Mouse (Mus musculus) gastrocnemius, adult 18-20 months (tissue): Measurements from ENCODE around the gene Mst1r. TPM values are rescaled to one million over a fixed set of nuclear protein-coding genes. Genes with fewer than 3 reads are reported as not detected.
A peak's percentile ranks its signal among the peaks of the same experiment; 100 is the strongest.

Source experiments
- DNase-seq: peaks from one replicate; pipeline ENCODE4 v3.0.0; 2021; ENCODE audit warnings: low spot score
- long read RNA-seq, 2 experiments: library from polyadenylated mRNA; stranded (forward); transcript quantifications; one replicate each; pipeline ENCODE4 v2.0.0; 2021
- total RNA-seq, 2 experiments: library from RNA; stranded (reverse); gene quantifications; 2 replicates each; pipeline ENCODE4 v1.2.3; 2021

Gene Mst1r
- under 1 TPM; 0.39 to 0.52 TPM for total RNA-seq
- long read RNA-seq, experiment 1, partial matches to known transcripts = 0 of 1 reads
- long read RNA-seq, experiment 1, other reads (novel, unspliced or antisense) = 1 of 1 reads
- long read RNA-seq, experiment 2 = 0 reads

- peak; percentile 79 for DNase-seq
These were observed at the start of gene Mst1r for GRCm38 (mm10) chr9:107906252-107906966. Gene Mst1r (plus strand): TSS chr9:107906873.

GRCm38 (mm10) chr9:107858343-107858742 lies 48.3 kb upstream of the Mst1r start:
- no peak for DNase-seq

GRCm38 (mm10) chr9:107864493-107864892 lies 42.2 kb upstream of the Mst1r start:
- no peak for DNase-seq

- DNase-seq = no peak
These were observed 40.6 kb upstream of the Mst1r start for GRCm38 (mm10) chr9:107866081-107866480.

- DNase-seq = peak; percentile 95
These were observed 34.1 kb upstream of the Mst1r start for GRCm38 (mm10) chr9:107872350-107873098.

GRCm38 (mm10) chr9:107873137-107873536 lies 33.5 kb upstream of the Mst1r start, which contains the start of gene Rbm6:
Gene Rbm6 (minus strand): TSS chr9:107873237.
- DNase-seq = no peak

GRCm38 (mm10) chr9:107880411-107880810 lies 26.3 kb upstream of the Mst1r start:
- DNase-seq = no peak

- peak; percentile 91 for DNase-seq
These were observed 18.8 kb upstream of the Mst1r start, which contains the start of gene Mon1a for GRCm38 (mm10) chr9:107887804-107888266. Gene Mon1a (plus strand): TSS chr9:107888151.

GRCm38 (mm10) chr9:107888267-107888850 lies 18.3 kb upstream of the Mst1r start:
- DNase-seq = no peak

GRCm38 (mm10) chr9:107890260-107890659 lies 16.4 kb upstream of the Mst1r start:
- no peak for DNase-seq

GRCm38 (mm10) chr9:107891023-107891422 lies 15.7 kb upstream of the Mst1r start:
- DNase-seq = no peak

- no peak for DNase-seq
These were observed 8.1 kb upstream of the Mst1r start for GRCm38 (mm10) chr9:107898563-107898962.

GRCm38 (mm10) chr9:107899855-107900254 lies 6.8 kb upstream of the Mst1r start:
- no peak for DNase-seq

- no peak for DNase-seq
These were observed 5.6 kb upstream of the Mst1r start for GRCm38 (mm10) chr9:107900840-107901626.

GRCm38 (mm10) chr9:107901627-107901914 lies 5.1 kb upstream of the Mst1r start:
- DNase-seq = no peak

- peak; percentile 92 for DNase-seq
These were observed 1.9 kb upstream of the Mst1r start for GRCm38 (mm10) chr9:107904726-107905125.

- DNase-seq = no peak
These were observed 511 bp downstream of the Mst1r start for GRCm38 (mm10) chr9:107906967-107907800.

- no peak for DNase-seq
These were observed 1.1 kb downstream of the Mst1r start for GRCm38 (mm10) chr9:107907801-107908120.

- peak; percentile 61 for DNase-seq
These were observed 1.9 kb downstream of the Mst1r start for GRCm38 (mm10) chr9:107908410-107909158.
